Mouse (Mus musculus): ENCODE data around the gene Ip6k1.
A peak's percentile ranks its signal among the peaks of the same experiment; 100 is the strongest.

Ip6k1 gene

DNA sequence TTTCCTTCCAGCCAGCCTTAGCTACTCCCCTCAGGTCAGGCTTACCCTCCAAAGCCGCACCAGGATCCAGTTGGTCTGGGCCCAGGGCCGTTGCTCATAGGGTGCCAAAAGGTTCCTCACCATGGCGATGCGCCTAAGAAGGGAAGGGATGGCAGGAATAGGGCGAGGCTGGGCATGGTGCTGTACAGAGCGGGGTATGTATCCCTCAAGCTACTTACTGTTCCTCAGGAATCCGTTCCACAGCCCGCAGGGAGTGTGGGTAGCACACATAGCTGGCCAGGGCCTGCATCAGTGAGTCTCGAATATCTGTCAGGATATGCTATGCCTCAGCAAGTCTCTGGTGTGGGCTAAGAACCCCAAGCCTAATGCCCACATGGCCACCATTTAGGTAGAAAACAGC, 56.0 kb downstream of the Ip6k1 start:
- DNase-seq (ENCODE audit: inconsistent ontology term) = no peak

DNA sequence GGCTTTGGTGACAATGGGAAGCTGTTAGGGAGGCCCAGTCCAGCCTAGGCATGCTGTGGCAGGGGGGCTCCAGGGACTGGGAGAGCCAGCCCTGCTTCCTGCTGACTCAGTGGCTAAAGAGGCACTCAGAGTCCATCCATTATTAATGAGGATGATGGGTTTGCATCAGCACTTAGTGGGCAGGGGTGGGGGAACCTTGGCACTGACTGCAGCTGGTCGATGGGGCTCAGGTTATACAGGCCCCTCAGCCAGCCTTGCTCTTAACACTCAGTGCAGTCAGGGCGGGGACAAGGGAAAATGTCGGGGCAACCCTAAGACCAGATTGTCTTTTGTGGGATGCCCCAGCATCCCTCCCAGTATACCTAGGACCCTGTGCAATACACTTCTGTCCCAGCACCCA, 59.8 kb downstream of the Ip6k1 start:
- DNase-seq (ENCODE audit: inconsistent ontology term) = no peak

DNA sequence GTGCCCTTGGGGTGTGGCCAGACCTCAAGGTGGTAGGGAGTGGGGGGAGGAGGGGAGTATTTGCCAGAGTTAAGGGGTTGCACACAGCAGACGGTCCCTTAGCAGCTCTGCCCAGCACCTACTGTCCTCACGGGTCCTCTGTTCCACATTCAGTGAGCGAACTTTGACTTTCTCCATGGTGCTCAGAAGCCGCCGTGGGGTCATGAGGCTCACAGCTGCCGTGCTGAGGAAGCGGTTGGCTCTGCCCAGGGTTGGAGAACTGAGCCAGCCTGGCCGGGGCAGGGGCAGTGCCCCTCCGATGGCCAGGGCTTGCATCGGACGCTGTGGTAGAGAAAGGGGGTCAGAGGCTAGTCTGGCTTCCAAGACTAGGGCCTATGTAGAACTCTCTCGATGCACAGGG, 61.1 kb downstream of the Ip6k1 start:
- DNase-seq (ENCODE audit: inconsistent ontology term) = no peak

DNA sequence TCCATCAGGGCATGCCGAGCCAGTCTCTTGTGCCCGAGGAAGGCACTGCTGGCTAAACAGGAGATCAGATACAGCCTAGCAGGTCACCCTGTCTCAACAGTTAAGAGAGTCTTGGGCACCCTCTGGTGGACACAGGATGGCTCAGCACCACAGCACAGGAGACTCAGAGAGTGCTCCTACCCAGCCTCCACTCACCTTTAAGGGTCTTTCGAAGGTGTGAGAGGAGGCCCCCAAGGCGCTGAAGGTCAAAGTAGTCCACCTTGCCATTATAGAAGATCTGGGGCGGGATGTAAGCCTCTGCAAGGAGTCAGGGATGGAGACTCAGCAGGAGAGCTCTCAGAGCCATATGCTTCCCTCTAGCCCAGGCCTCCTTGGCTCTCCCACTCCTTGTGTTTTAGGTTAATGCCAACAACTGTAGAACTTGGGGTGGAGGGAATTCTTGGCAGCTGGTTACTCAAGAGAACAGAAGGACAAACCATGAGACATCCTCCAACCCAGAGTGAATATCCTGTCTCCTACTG, 63.2 kb downstream of the Ip6k1 start:
- DNase-seq (ENCODE audit: inconsistent ontology term) = peak; percentile 32

DNA sequence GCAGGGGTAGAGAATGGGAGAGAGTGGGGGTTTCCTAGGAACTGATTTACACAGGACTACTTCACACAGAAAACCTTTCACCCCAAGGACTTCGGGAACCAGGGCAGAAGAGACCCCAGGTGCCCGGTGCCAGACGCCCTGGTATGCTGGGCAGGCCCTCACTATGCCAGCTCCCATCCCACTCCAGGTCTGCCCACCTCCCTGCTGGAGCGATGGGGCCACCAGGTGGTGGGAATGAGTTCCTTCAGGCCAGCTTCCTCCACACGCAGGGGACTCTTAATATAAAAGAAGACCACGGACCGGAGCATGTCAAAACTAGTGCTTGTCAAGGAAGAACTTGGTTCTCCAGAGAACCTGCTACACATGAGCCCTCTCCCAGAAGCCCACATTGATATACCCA, 64.9 kb downstream of the Ip6k1 start:
- DNase-seq (ENCODE audit: inconsistent ontology term) = no peak

DNA sequence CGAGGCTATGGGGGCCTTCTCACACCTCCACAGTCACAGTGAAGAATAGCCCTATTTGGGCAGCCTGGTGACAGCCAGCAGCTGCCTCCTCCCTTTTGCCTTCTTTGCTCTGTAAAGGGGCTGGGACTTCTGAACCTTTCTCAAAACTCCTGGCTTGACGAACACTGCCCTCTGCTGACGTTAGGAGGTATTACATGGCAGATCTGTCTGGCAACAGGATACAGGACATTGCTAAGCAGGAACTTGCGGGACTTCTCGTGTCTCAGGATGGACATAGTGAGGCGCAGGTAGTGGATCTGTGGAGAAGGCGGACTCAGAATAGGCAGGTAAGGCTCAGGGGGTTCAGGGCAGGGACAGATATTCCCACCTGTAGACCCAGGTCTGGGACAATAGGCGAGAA, 65.6 kb downstream of the Ip6k1 start:
- peak; percentile 71 for DNase-seq (ENCODE audit: inconsistent ontology term)

DNA sequence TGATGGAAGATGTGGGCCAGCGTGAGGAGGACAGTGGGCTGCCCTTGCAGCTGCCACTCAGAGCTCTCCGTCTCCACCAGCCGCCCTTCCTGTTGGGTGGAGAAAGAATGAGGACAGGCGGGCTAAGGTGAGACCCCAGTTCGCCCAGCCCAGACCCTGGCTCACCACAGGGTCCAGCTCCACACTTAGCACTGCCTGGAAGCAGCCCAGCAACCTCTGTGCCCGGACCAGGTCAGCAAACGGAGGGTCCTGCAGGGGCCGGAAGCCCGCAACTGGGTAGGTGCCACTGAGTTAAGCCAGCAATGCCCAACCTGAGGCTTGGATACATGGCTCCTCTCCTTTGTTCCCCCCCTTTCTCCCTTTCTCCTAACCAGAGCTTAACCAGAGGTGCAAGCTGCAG, 66.7 kb downstream of the Ip6k1 start:
- DNase-seq (ENCODE audit: inconsistent ontology term) = no peak

DNA sequence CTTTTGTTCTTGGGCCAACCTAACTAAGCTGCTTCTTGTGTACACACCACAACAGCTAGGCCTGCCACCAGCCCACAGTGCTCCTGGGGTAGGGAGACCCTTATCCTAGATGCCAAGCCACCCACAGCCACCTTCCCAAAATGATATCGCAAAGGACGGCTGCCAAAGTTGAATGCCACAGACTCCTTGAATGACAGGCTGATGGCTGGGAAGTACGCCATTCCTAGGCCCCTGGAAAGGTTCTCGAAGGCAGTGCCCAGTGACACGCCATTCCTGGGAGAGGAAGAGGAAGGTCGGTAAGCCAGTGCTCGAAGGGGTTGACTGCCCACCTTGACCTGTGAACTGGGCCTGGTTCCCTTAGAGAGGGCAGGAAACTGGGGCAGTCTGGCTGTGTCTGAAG, 67.2 kb downstream of the Ip6k1 start:
- DNase-seq (ENCODE audit: inconsistent ontology term) = no peak

DNA sequence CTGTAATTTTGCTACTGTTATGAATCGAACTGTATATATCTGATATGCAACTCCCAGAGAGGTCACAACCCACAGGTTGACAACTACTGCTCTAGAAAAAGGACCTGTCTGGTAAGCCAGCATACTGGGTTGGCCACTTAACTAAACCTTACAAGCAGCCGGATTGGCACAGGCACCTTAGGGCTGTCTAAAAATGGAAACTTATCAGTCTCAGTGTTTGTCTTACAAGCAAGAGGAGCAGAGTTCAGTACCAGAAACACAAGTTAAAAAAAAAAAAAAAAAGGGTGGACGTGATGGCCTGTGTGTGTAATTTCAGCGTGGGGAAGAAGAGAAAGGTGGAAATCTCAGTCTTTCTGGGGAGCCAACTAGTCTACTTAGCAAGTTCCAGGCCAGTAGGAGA, 69.5 kb downstream of the Ip6k1 start:
- DNase-seq (ENCODE audit: inconsistent ontology term) = no peak

DNA sequence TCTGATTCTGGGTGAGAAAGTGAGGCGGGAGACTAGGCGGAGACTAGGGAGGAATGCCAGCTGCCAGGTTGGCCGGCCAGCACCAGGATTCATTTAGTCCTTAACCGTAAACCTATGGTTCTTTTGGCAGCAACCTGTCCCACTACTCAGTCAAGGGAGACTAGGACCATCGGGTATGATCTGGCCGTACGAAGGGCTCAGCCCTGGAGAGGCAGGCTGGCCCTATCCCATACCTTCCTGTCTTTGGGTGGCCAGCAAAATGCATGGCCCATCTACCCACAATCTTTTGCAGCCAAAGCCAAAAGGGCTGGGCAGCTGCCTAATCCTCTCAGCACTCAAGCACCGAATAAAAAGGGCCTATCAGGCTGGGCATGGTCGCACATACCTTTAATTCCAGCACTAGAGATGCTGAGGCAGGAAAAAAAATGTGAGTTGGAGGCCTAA, 70.2 kb downstream of the Ip6k1 start:
- DNase-seq (ENCODE audit: inconsistent ontology term) = peak; percentile 35

DNA sequence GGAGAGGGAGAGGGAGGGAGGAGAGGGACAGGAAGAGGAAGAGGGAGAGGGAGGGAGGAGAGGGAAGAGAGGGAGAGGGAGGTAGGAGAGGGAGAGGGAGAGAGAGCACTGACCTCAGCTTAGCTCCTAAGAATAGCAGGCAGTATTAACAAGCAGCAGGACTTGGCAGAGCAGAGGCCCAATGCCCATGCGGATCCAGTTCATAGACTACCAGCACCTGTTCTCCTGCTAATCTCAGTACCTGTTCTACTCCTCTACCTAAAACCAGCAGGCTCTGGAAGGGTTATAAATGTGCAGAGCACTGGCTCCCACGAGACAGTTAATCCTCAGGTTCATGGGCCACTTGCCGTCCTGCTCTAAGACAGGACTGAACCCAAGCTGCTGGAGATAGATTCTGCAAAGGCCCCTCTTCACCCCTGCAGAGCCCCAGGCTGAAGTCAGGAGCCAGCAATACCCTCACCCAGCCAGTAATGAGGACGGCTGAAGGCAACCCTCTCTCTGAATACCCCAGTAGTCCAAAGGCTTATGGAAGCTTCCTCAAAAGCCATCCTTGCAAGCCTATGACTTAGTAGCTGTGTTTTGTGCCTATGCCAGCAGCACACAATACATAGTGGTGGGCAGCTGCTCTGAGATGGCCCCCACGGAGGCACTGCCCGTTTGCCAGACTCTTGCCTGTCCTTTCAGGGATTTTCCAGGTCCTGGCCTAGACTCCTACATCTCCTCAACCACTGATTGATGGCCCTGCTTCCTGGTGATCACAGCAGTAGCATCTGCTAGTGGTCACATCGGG, 71.0 kb downstream of the Ip6k1 start:
- no peak for DNase-seq (ENCODE audit: inconsistent ontology term)

DNA sequence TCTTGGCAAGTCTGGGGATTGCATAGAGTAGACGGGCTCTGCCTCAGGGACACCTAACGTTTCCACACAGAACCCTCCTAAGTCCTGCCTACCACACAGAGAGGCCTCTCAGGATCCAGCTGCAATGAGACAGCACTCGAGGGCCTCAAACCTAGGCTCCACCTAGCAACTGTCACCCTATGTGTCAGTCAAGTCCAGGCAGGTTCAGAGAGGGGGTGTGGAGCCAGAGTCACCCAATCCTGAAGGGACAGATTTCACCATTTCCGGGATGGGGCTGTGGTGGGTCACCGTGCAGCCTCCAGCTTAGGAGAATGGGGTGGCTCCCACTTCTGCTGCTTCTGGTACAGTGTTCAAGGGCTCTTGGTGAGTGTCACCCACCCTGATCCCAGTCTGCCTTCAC, 77.9 kb downstream of the Ip6k1 start, which contains the start of gene Mst1:
Gene Mst1 (plus strand): TSS at position 269 of the 400 bp plus-strand sequence.
- no peak for DNase-seq (ENCODE audit: inconsistent ontology term)

DNA sequence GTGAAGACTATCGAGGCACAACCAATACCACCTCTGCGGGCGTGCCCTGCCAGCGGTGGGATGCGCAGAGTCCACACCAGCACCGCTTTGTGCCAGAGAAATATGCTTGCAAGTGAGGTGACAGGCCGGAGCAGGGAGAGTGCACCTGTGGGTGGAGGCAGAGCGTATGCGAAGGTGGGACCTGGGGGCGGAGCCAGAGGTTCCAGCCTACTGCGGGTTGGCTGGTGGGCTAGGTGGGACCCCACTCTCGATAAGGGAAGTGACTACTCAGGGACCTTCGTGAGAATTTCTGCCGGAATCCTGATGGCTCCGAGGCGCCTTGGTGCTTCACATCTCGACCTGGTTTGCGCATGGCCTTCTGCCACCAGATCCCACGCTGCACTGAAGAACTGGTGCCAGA, 80.2 kb downstream of the Ip6k1 start:
- DNase-seq (ENCODE audit: inconsistent ontology term) = no peak

DNA sequence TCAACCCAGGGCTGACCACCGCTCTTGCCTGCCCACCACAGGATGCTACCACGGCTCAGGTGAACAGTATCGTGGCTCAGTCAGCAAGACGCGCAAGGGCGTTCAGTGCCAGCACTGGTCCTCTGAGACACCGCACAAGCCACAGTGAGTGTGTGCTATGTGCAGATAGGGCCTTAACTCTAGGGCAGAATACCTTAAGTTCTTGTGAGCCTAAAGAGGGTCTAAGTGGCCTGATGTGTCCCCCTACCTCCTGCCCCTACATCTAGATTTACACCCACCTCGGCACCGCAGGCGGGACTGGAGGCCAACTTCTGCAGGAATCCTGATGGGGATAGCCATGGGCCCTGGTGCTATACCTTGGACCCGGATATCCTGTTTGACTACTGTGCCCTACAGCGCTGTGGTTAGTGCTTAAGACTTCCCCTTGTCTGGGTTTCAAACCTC, 80.7 kb downstream of the Ip6k1 start, which contains the start of gene Rnf123:
Gene Rnf123 (minus strand): TSS at position 359 of the 444 bp plus-strand sequence.
- no peak for DNase-seq (ENCODE audit: inconsistent ontology term)

DNA sequence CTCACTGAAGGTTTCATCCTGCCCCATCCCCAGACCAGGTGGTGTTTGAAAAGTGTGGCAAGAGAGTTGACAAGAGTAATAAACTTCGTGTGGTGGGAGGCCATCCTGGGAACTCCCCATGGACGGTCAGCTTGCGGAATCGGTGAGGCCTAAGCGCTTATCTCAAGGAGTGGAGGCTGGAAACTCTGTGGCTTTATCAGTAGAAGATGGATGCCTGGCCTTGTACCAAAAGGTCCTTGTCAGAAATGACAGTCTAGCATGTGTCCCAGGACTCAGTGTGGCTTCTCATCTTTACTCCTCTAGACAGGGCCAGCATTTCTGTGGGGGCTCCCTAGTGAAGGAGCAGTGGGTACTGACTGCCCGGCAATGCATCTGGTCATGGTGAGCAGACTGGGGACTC, 81.3 kb downstream of the Ip6k1 start:
- no peak for DNase-seq (ENCODE audit: inconsistent ontology term)

DNA sequence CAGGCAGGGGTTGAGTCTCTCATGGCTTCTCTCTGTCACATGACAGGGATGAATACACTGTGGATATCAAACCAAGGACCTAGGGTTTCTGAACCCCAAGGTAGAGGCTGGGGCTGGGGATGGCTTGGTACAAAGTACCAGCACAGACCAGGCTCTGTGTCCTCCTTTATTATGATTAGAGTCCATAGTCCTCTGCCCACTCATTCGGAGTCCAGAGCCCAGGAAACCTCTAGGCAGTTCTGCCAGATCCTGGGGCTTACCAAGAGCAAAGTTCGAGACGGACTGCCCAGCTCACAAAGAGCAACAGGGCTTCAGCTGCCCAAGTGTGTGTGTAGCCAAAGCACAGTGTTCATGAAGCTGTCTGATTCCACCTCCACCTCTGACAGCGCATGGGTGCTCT, 83.0 kb downstream of the Ip6k1 start:
- no peak for DNase-seq (ENCODE audit: inconsistent ontology term)

DNA sequence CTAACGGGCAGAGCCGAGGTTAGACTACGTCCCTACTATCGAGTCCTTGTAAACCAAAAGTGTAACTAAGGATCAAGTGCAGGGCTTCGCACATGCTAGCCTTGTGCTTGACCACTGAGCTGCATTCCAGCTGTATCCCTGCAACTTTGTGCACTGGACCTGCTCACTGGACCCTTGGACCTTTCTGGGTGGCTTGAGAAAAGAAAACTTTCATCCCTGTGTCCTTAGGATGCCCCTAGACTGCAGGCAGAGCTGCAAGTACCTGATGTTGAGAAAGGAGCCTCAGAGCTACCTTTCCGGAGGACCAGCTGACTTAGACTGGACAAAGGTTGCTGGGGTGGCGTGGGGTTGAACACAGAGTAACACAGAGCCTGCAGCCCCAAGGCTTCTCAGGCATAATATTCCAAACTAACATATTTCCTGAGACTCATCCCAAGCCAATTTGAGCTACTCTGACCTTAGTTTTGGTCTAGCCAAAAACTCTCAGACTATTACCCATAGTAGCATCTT, 88.4 kb downstream of the Ip6k1 start:
- DNase-seq (ENCODE audit: inconsistent ontology term) = no peak

DNA sequence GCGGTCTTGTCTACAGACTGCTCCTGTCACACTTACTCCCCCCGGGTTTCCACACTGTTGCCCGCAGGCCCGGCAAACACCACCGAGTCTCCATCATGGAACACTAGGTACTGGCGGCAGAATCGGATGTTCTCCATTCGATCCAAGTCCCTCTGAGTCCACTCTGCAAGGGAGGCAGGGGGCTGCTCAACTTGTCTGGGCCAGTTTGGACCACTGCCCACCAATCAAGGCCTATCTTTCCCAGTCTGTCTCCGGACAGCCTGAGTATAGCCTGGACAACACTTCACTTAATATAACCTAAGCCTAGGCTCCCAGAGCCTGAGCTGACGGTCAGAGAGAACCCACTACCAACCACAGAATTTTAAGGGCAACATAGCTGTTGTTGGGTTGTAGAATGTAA, 91.3 kb downstream of the Ip6k1 start:
- no peak for DNase-seq (ENCODE audit: inconsistent ontology term)

DNA sequence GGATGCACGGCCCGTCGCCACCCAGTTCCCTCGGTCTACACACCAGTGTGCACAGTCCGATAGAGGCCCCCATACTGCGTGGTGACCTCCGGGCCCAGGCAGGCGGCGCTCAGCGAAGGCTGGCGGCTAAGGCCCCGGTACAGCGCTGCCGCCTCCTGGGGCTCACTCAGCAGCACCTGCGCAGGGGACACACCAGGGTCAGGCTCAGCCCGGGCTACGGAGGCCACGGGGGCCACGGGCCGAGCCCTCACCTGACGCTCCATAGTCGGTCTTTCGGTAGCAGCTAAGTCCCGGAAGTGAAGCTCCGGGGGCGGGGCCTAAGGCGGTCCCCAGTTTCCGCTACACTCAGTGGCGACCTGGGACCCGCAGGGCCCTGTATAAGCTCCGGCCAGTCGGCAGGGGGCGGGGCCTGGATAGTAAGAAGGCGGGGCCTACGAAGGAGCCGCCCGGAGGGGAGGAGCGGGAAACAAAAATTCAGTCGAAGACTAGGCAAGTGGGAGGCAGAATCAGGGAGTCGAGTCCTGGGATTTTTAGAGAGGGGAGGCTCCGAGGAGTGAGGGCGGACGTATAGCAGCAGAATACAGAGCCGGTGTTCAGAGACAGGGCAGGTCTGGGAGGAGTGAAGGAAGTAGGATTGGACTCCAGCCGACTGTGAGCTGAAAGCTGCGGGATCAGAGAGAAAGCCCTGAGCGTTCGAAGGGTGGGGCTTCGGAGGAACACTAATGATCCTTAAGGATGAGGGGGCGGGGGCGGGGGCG, 92.1 kb downstream of the Ip6k1 start, which contains the start of gene Apeh:
Gene Apeh (minus strand): TSS at position 423 of the 758 bp plus-strand sequence.
- peak; percentile 99 for DNase-seq (ENCODE audit: inconsistent ontology term)

DNA sequence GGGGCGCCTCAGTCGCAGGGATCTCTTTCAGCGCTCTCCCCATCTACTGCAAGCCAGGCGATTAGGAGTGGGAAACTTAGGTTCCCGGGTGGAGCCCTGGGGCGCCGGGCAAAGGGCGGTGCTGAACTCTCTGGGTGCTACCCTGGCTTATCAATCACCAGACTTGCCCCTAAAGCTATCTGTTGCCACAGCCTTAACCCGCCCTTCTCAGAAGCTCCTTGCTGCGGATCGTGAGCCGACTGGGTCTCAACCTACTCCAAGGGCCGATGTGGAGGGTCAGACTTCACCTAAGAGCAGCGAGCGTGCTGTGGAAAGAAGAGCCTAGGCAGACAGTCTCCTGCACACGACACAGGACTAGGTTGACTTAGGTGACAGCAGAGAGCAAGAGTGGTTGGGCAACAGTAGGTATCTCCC, 92.7 kb downstream of the Ip6k1 start:
- peak; percentile 55 for DNase-seq (ENCODE audit: inconsistent ontology term)

DNA sequence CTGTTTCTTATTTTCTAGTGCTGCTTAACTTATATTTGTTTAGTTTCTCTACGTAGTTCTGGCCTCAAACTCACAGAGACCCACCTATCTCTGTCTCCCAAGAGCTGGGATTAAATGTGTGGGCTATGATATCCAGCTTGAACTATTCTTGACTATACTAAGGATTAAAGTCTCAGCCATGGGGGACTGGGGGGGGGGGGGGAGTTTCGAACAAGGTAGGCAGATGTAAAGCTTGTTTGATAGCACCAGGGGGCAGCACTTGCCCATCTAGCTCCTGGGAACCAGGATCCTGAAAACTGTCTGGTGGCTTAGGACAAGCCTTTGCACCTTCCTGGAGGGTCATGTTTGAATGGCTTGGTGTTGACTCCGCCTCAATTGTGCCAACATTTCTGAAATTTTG, 93.2 kb downstream of the Ip6k1 start:
- DNase-seq (ENCODE audit: inconsistent ontology term) = peak; percentile 73

DNA sequence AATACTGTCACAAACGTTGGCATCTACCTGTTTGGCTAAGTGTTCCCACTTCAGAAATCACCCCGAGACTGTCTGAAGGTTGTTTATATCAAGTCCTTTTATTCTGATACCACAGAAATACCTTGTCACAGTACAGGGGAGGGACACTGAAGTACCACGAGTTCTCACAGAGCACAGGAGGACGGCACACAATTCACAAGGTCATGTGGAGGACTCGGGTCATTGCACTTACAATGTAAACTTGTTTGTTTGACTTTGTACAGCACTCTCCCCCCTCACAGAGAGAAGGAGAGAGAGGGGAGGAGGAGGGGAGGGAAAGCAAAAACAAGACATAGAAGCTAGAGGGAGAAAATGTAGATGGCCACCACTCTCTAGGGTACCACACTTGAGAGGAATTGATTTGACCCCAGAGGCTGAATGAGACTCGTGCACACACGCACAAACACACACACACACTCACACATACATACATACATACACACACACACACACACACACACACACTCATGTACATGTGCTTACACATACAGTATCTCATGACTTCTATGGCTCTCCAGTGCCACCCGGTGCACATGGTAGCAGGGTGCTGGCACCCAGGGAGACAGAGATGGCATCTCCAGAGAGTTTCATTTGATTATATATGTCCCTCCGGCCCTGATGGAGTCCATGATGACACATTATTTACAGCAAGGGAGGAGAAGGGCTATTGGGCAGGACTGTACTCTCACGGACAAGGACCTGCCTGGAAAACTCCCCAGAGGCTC, 93.8 kb downstream of the Ip6k1 start:
- no peak for DNase-seq (ENCODE audit: inconsistent ontology term)

All from Muller cell, postnatal 12 days (primary cell).